Mouse (Mus musculus) forebrain, embryonic 14.5 days (tissue): ENCODE data around the gene Ninj2. TPM values are rescaled to one million over a fixed set of nuclear protein-coding genes. Genes with fewer than 3 reads are reported as not detected.

Source experiments
- ATAC-seq: fragments of 200-750 bp; cut with Nextera tagmentation; 2 replicates; pipeline ENCODE4 v1.8.0; 2017; ENCODE audit warnings: mild to moderate bottlenecking, moderate library complexity
- DNase-seq: peaks from one replicate; pipeline ENCODE4 v3.0.0-alpha.2; 2015; ENCODE audit warnings: low spot score
- H3K27ac ChIP-seq: fragments of 300-500 bp; sonication (generic); 2 replicates; pipeline ENCODE4 v1.5.1; 2014; ENCODE audit warnings: low read depth, mild to moderate bottlenecking, control low read depth, low read length, moderate library complexity
- H3K27me3 ChIP-seq: fragments of 300-500 bp; sonication (generic); replicated peaks from 2 replicates; pipeline ENCODE4 v1.6.1; 2014; ENCODE audit warnings: low read length, control low read depth, mixed read lengths; ENCODE audit not compliant: control insufficient read depth, insufficient read depth
- H3K36me3 ChIP-seq: fragments of 300-500 bp; sonication (generic); 2 replicates; pipeline ENCODE4 v1.6.1; 2014; ENCODE audit warnings: low read length, control low read depth; ENCODE audit not compliant: control insufficient read depth, insufficient read depth
- H3K4me1 ChIP-seq: fragments of 300-500 bp; sonication (generic); 2 replicates; pipeline ENCODE4 v1.6.1; 2014; ENCODE audit warnings: antibody characterized with exemption, low read length, control low read depth; ENCODE audit not compliant: control insufficient read depth, insufficient read depth
- H3K4me2 ChIP-seq: fragments of 300-500 bp; sonication (generic); 2 replicates; pipeline ENCODE4 v1.6.1; 2014; ENCODE audit warnings: mild to moderate bottlenecking, control low read depth, low read length
- H3K4me3 ChIP-seq: fragments of 300-500 bp; sonication (generic); 2 replicates; pipeline ENCODE4 v1.5.1; 2014; ENCODE audit warnings: low read depth, low read length, control low read depth
- H3K9ac ChIP-seq: fragments of 300-500 bp; sonication (generic); 2 replicates; pipeline ENCODE4 v1.6.1; 2014; ENCODE audit warnings: mild to moderate bottlenecking, low read length, control low read depth, moderate library complexity
- H3K9me3 ChIP-seq: fragments of 300-500 bp; sonication (generic); replicated peaks from 2 replicates; pipeline ENCODE4 v1.6.1; 2016; ENCODE audit warnings: low read length, control low read depth, mixed read lengths; ENCODE audit not compliant: control insufficient read depth
- WGBS: fragments of 180-500 bp; shearing (Covaris S2); extraction: QIAGEN DNeasy Blood & Tissue Kit; methylation state at CpG from one replicate; pipeline ENCODE4 v1.1.7; 2014; 5-methylcytosine and 5-hydroxymethylcytosine counted together
- polyA plus RNA-seq: library from polyadenylated mRNA; unstranded; fragments of >200 nt; fragmentation: Nextera tagmentation; extraction: Ambion mirVana; gene quantifications from 2 replicates; pipeline ENCODE4 v1.2.1, GENCODE M21; 2014

Ninj2 gene
- polyA plus RNA-seq = not detected in 2 replicates

DNA sequence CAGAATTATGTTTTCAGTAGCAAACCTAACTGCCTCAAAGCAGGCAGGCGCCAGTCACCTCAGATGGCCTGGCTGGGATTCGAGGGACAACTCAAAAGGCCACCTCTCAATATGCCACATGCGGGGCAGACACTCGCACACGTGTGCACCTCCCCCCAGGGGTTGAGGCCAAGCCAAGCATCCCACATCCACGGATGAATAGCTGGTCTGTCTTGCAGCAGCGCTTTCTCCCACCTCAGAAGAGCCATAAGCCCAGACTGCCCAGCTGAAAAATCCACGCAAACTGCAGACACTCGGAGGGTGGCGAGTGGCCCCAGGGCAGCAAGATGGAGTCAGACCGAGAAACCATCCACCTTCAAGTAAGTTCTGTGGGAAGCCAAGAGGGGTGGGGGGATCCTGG is at the start of gene Ninj2:
Ninj2 (plus strand) TSS at position 251 of the 400 bp plus-strand sequence.
- Histone ChIP-seq H3K4me1 (no peaks in the 10 kb centered on the region), H3K9me3 (no peaks in the 10 kb centered on the region), H3K9ac (no peak within 1 kb of the TSS), H3K27me3 (no peaks in the 10 kb centered on the region), H3K4me3 (no peak within 1 kb of the TSS), H3K4me2 (no peak within 1 kb of the TSS), H3K27ac (no peak within 1 kb of the TSS), H3K36me3 (no peaks in the 10 kb centered on the region)
- no peak for ATAC-seq
- no peak for DNase-seq
- 60% methylated on average over 11 of the region's 11 CpGs for WGBS

DNA sequence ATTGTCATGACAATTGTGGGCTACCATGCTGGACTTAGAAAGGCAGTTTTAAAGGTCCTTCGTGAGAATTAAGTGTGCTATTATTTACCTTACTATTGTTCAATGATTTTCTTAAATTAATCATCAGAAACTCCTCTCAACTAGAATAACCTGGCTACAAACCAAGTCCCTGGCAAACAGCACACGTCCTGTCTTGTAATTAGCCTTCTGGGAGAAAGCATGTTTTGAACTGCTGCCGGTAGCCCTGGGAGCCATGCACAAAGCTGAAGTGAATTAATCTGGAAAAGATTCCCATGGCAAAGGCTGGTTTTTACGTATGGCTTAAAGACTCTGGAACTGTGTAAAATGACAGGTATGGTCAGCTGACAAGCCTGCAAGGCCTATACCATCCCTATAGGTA is 47.7 kb upstream of the Ninj2 start:
- 42% methylated on average over 4 of the region's 4 CpGs for WGBS
- Histone ChIP-seq H3K4me2 (no peak overlapping the region), H3K9me3 (no peaks in the 10 kb centered on the region), H3K36me3 (no peaks in the 10 kb centered on the region), H3K9ac (no peak overlapping the region), H3K27me3 (no peaks in the 10 kb centered on the region), H3K27ac (no peak overlapping the region), H3K4me3 (no peak overlapping the region), H3K4me1 (no peaks in the 10 kb centered on the region)
- DNase-seq (peak; percentile 58), ATAC-seq (no peak)

DNA sequence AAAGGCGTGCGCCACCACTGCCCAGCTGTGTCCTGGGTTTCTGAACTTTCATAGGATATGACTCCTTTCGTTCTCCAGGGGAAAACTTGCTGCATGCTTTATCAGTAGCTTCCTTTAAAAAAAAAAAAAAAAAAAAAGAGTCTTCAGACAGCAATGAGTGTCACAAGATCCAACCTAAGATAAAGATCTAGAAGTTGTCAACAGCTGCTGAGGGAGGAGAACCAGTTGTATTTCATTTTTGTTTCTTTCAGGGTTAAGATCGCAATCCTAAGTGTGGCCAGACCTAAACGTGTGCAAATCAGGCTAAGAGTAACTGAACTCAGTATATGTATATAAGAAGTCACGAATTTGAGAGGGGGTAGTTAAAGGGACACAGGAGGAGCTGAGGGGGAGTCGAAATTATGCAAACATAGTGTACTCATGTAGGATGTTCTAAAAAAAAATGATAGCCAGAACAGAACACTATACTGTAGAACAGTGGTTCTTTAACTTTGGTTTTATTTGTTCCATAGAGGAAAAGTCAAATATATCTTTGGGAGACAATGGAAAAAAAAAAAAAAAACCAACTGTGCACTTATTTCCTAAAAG is 45.4 kb upstream of the Ninj2 start:
- H3K9ac ChIP-seq = no peak overlapping the region
- ATAC-seq (no peak), DNase-seq (no peak)
- no peak overlapping the region for H3K4me2 ChIP-seq
- H3K27ac ChIP-seq = no peak overlapping the region
- no peaks in the 10 kb centered on the region for H3K27me3 ChIP-seq
- no peak overlapping the region for H3K4me3 ChIP-seq
- H3K36me3 ChIP-seq = no peaks in the 10 kb centered on the region
- no peaks in the 10 kb centered on the region for H3K9me3 ChIP-seq
- H3K4me1 ChIP-seq = no peaks in the 10 kb centered on the region
- WGBS = 87% methylated on average over 7 of the region's 7 CpGs

DNA sequence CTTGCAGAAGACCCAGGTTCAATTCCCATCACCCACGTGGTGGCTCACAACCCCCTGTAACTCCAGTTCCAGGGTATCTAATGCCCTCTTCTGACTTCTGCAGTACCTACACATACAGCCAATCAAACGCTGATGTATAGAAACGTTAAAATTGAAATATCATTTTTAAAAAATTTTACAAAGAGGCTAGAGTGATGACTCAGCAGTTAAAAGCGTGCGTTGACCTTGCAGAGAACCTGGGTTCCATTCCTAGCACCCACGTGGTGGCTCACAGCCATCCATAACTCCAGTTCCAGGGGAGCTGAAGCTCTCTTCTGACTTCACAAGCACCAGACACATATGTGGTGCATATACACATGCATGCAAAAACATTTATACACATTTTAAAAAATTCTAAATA is 38.7 kb upstream of the Ninj2 start:
- H3K27me3 ChIP-seq = no peaks in the 10 kb centered on the region
- ATAC-seq = no peak
- 83% methylated on average over 6 of the region's 6 CpGs for WGBS
- no peak overlapping the region for H3K4me2 ChIP-seq
- no peak overlapping the region for H3K9ac ChIP-seq
- H3K36me3 ChIP-seq = no peaks in the 10 kb centered on the region
- DNase-seq = no peak
- no peak overlapping the region for H3K4me3 ChIP-seq
- H3K4me1 ChIP-seq = no peaks in the 10 kb centered on the region
- no peak overlapping the region for H3K27ac ChIP-seq
- H3K9me3 ChIP-seq = no peaks in the 10 kb centered on the region

DNA sequence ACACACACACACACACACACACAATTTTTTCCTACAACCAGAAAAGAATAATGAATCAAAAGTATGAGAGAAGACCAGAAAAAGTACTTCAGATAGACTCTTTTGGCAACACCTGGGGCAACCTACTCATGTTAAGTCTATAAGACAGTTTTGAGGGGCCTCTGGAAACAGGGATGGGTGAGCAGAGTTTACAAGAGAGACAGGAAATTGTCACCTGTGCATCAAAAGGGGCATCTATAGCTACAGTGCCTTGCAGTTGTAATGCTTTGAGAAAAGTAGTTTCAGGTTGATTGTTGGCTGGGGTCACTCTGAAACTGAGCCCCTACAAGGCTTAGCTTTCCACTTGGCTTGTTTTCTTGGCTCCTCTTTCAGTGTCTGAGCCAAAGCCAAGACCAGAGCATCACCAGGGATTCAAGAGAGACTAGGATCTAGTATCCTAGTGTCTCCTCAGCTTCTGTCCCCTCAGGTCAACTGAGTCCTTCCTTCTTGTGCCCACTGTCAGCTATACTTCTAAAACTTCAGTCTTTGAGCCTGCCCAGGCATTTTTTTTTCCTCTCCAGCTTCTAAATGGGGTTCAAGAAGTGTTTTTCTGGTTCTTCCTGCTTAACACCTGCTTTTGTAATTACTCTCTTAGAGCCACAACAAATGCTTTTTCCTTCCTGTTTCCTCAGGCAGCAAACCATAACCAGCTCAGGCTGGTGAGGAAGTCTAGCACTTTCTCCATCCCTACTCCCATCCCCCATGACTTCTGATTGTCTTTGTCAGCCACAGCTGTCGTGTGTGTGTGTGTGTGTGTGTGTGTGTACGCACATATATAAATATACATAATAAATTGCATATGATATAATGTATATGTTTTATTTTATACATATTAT is 37.2 kb upstream of the Ninj2 start:
- no peaks in the 10 kb centered on the region for H3K9me3 ChIP-seq
- H3K9ac ChIP-seq = no peak overlapping the region
- no peaks in the 10 kb centered on the region for H3K27me3 ChIP-seq
- 71% methylated on average over 2 of the region's 2 CpGs for WGBS
- no peaks in the 10 kb centered on the region for H3K4me1 ChIP-seq
- H3K27ac ChIP-seq = no peak overlapping the region
- no peak overlapping the region for H3K4me2 ChIP-seq
- ATAC-seq (no peak), DNase-seq (no peak)
- no peaks in the 10 kb centered on the region for H3K36me3 ChIP-seq
- H3K4me3 ChIP-seq = no peak overlapping the region

DNA sequence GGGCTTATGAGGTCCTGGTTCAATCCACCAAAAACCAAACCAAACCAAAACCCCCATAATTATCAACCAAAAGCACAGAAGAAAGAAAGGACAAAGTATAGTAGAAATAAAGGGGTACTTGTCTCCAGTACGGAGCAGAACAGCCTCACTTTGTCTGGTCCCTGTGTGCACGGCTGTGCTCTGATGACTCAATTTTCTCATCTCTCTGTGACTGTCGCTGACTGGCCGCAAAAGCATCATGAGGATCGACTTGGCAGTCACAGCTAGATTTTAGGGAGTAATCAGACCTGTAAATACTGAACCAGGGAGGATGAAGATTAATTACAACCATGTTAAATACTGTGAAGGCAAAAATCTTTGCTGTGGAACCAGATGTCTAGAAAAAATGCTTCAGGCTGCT is 30.2 kb upstream of the Ninj2 start:
- no peaks in the 10 kb centered on the region for H3K4me1 ChIP-seq
- no peak overlapping the region for H3K27ac ChIP-seq
- H3K27me3 ChIP-seq = no peaks in the 10 kb centered on the region
- no peaks in the 10 kb centered on the region for H3K36me3 ChIP-seq
- ATAC-seq (no peak), DNase-seq (no peak)
- no peak overlapping the region for H3K4me2 ChIP-seq
- no peak overlapping the region for H3K4me3 ChIP-seq
- H3K9ac ChIP-seq = no peak overlapping the region
- no peaks in the 10 kb centered on the region for H3K9me3 ChIP-seq
- 90% methylated on average over 5 of the region's 5 CpGs for WGBS

DNA sequence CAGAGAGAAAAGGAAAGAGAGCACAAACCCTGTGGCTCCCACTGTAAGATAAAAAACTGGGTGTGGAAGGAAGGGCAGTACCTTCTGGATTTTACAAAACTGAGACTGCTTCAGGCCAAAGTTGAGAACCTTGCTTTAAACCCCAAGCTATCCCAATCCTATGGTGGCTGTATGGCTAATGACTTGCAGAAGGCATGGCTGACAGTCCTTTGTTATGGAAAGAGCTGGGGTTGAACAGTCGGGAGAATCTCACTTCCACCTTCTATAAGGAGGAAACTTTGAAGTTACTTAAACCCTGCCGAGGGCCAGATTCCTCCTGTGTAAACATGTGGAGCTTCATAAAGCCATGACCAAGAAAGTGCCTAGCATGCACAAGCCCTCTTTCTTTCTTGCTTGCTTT is 28.5 kb upstream of the Ninj2 start:
- Histone ChIP-seq H3K9me3 (no peaks in the 10 kb centered on the region), H3K4me2 (no peak overlapping the region), H3K36me3 (no peaks in the 10 kb centered on the region), H3K27me3 (no peaks in the 10 kb centered on the region), H3K27ac (no peak overlapping the region), H3K9ac (no peak overlapping the region), H3K4me3 (no peak overlapping the region), H3K4me1 (no peaks in the 10 kb centered on the region)
- ATAC-seq (no peak), DNase-seq (no peak)
- WGBS = 54% methylated on average over 2 of the region's 2 CpGs

DNA sequence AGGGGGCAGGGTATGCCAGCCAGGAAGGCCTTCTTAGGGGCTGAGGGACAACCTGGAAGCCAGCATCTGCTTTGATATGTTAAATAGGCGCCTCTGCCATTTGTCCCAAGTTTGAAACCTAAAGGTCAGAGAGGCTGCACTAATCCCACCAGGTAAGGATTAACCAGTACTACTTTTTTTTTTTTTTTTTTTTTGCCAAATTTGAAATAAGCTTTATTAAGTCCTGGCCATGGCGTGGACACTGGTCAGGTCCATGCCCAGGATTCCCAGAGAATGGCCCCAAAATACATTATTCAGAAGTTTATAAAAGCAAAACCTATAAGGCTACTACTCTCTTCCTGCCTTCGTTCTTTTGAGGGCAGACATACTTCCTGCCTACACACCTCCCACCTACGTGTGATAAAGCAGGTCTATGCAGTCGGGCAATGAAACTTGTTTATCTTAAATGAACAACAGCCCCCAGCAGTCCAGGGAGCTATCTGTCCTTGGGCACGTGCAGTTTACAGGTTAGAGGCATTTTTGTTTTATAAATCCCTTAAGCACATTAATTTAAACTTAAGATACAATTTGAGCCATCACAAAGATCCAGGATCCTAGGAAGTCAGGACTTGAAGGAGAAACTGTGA is 27.5 kb upstream of the Ninj2 start:
- no peak for DNase-seq
- H3K4me3 ChIP-seq = no peak overlapping the region
- no peak for ATAC-seq
- H3K9ac ChIP-seq = no peak overlapping the region
- no peaks in the 10 kb centered on the region for H3K27me3 ChIP-seq
- H3K27ac ChIP-seq = no peak overlapping the region
- no peaks in the 10 kb centered on the region for H3K36me3 ChIP-seq
- WGBS = 78% methylated on average over 6 of the region's 6 CpGs
- H3K9me3 ChIP-seq = no peaks in the 10 kb centered on the region
- no peak overlapping the region for H3K4me2 ChIP-seq
- H3K4me1 ChIP-seq = no peaks in the 10 kb centered on the region

DNA sequence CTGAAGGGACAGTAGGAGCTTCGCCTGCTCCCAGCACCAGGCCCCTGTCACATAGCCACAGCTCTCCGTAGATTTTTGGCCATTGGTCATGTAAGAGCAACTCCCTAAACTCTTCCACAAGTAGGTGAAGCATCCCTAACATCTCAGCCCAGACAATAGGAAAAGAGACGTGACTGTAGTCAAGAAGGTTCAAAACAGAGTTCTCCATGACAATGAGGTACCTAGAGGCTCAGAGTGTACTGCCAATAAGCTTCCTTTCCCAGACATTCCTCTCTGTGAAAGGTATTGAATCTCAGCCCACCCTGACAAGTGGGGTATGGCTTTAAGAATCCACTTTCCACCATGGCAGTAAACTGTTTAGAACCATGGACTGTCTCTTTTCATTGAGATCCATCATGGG is 23.6 kb upstream of the Ninj2 start:
- H3K4me1 ChIP-seq = no peaks in the 10 kb centered on the region
- WGBS = 81% methylated on average over 3 of the region's 3 CpGs
- H3K36me3 ChIP-seq = no peaks in the 10 kb centered on the region
- H3K9ac ChIP-seq = no peak overlapping the region
- no peak overlapping the region for H3K27ac ChIP-seq
- ATAC-seq = no peak
- H3K4me3 ChIP-seq = no peak overlapping the region
- DNase-seq = no peak
- no peaks in the 10 kb centered on the region for H3K27me3 ChIP-seq
- no peak overlapping the region for H3K4me2 ChIP-seq
- no peaks in the 10 kb centered on the region for H3K9me3 ChIP-seq
